Mouse (Mus musculus): ENCODE measurements around the gene Dqx1.

DNA sequence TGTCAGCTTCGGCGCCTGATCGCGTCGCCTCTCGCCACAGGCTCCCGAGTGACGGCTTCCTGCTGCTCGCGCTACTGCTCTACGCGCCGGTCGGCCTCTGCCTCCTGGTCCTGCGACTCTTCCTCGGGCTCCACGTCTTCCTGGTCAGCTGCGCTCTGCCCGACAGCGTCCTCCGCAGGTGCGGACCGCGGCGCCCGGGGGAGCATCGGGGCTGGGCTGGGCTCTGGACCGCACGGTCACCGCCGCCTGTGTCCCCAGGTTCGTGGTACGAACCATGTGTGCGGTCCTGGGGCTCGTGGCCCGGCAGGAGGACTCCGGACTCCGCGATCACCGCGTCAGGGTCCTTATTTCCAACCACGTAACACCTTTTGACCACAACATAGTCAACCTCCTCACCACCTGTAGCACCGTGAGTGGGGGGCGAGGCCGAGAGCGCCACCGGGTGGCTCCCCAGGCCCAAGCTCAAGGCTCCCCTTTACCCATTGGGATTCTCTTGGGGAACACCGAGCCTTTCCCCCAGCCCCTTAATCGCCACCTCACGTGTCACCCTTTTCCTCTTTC is 2.7 kb upstream of the Dqx1 start, which contains the start of gene Htra2:
- TF ChIP-seq CTCF (IDR thresholded peaks at IDR 0.05; ENCODE audit: low read depth, low read length) (peak; percentile 42), POLR2A (IDR thresholded peaks at IDR 0.05; ENCODE audit: extremely low read depth, insufficient read depth, low read length) (no peak)
